Mouse (Mus musculus): ENCODE measurements at regions not wholly inside any gene's neighbourhood (a gene's known extent, or its start where the extent isn't known, plus 50 kb on each side); places are given as distances from the start of the nearest gene placed in this dataset.

GRCm38 (mm10) chr5:91881771-91882170, 81.1 kb downstream of the Rchy1 start:
- TF ChIP-seq CTCF (IDR thresholded peaks at IDR 0.05; ENCODE audit: low read depth, low read length) (no peak), POLR2A (IDR thresholded peaks at IDR 0.05; ENCODE audit: extremely low read depth, insufficient read depth, low read length) (no peak)

Data from liver, adult 2 months (tissue).